Mouse (Mus musculus) heart, adult 18-20 months (tissue): ENCODE measurements around the gene Cyb5b. TPM values are rescaled to one million over a fixed set of nuclear protein-coding genes. Genes with fewer than 3 reads are reported as not detected.
"Not testable (repeated sequence)": the region's sequence is repeated elsewhere in the genome, so short reads cannot be mapped to it uniquely, and the experiment has no call there.

Experiments used
- DNase-seq, 2 experiments: peaks; one replicate each; pipeline ENCODE4 v3.0.0; 2021 to 2022; ENCODE audit warnings: mixed read lengths in 1 of 2
- long read RNA-seq, 2 experiments: library from polyadenylated mRNA; stranded (forward); transcript quantifications; one replicate each; pipeline ENCODE4 v2.0.0; 2021
- total RNA-seq, 2 experiments: library from RNA; stranded (reverse); gene quantifications; 2 replicates each; pipeline ENCODE4 v1.2.3; 2021

The Cyb5b gene
- 10 to 100 TPM; 38.5 to 41.7 TPM for total RNA-seq
- long read RNA-seq, experiment 1, full-length matches to known transcripts = 54 of 77 reads
- long read RNA-seq, experiment 1, partial matches to known transcripts = 0 of 77 reads
- long read RNA-seq, experiment 1, other reads (novel, unspliced or antisense) = 23 of 77 reads
- long read RNA-seq, experiment 2, full-length matches to known transcripts = 29 of 39 reads
- long read RNA-seq, experiment 2, partial matches to known transcripts = 1 of 39 reads
- long read RNA-seq, experiment 2, other reads (novel, unspliced or antisense) = 9 of 39 reads

DNA sequence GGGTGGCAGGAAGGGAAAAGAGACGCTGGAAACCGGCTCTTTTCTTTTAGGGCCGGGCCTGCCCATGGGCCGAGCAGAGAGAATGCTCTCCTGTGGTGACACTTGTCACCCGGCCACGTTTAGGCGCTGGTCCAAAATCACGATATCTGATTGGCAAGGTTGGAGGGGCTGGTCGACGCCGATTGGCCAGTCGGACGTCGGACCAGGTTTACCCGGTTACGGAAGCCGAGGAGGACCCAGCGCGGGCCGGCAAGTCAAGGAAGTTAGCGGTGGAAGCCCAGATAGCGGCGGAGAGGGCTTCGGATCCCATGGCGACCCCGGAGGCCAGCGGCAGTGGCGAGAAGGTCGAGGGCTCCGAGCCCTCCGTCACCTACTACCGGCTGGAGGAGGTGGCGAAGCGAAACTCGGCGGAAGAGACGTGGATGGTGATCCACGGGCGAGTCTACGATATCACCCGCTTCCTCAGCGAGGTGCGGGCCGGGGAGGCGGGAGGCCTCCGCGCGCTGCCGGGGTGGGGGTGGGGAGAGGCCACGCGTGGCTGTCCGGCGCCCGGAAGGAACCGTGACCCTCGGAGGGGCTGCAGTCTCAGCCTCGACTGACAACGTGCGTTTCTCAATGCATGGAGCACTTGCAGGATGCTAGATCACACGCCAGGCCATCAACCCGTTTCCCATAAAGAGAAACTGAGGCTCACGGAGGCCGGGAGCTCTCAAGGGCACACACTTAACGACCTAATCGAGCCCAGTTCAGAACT, at the start of gene Cyb5b:
Gene Cyb5b, plus strand, starts transcription at position 237 of the 754 bp plus-strand sequence.
- peak; percentile 97 for DNase-seq

DNA sequence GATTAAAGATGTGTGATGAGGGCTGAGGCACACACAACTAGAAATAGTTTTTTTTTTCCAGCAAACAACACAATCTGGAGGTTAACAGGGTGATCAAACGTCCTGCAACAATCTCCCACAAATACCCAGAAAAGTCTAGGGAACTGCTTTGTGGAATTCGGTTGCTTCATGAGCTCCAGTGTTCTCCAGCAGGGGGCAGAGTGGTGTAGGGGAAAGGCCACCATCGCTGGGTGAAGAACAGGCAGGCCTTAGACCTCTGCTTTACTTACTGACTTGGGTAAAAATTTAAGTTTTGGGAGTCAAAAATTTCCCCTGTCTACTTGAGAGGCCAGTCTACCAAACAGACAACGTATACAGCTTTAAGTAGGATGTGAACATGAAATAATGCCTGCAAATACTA, 45.9 kb upstream of the Cyb5b start:
- peak; percentile 70 to 93 for DNase-seq

DNA sequence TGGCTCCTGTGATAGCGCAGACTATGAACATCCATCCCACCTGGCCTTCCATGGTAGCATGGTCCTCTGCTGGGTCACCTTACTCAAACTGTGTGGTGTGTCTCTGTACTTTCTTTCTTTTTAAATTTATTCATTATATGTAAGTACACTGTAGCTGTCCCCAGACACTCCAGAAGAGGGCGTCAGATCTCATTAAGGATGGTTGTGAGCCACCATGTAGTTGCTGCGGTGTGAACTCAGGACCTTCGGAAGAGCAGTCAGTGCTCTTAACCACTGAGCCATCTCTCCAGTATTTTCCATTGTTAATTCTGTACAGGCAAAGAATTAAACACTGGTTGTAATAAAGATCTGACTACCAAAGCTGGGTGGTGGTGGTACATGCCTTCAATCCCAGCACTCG, 42.4 kb upstream of the Cyb5b start:
- not testable (repeated sequence) for DNase-seq

DNA sequence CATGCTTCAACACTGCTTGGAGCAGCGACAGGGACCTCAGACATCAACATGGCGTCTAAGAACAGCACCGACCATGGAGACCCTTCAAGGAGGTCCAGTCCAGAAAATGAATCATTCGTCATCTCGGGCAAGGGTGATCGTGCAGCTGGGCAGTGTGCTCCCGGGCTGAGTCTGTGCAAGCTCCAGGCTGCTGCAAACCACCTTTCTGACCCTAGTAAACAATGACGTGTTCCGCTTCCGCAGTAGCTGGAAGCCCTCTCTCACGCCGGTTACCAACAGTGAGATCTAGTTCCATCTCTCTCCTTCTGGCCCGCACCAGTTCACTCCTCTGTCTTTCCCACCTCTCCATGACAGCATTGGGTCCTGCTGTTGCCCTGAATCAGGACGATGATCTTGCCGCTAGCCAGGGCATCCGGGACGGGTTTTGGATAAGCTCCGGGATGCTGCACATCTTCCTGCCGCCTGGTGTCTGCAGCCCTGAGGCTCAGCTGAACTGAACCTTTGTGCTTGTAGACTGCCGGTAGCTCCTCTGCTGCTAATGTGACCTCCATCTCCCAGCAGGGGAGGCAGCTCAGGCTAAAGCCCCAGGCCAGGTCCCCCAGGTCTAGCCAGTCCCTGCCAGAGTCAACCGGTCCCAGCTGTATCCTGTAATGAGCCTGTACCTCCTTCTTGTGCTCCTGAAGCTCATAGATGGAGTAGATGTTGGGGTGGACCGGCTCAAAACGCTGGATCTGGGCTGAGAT, 41.3 kb upstream of the Cyb5b start:
- no peak for DNase-seq

DNA sequence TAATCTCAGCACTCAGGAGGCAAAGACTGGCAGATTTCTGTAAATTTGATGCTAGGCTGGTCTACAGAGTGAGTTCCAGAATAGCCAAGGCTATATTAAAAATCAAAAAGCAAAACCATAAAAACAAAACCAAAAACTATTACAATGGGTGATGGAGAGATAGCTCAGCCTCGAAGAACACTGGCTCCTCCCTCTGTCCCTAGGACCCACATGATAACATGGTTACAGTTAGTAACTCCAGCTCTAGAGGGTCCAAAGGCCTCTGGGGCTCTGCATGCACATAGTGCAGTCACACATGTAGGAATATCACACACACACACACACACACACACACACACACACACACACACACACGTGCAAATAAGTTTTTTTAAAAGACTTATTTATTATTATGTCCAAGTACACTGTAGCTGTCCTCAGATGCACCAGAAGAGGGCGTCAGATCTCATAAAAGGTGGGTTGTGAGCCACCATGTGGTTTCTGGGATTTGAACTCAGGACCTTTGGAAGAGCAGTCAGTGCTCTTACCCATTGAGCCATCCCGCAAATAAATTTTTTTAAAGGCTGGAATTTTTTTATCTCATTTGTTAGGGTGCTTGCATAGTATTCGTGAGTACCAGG, 40.5 kb upstream of the Cyb5b start:
- no peak for DNase-seq

DNA sequence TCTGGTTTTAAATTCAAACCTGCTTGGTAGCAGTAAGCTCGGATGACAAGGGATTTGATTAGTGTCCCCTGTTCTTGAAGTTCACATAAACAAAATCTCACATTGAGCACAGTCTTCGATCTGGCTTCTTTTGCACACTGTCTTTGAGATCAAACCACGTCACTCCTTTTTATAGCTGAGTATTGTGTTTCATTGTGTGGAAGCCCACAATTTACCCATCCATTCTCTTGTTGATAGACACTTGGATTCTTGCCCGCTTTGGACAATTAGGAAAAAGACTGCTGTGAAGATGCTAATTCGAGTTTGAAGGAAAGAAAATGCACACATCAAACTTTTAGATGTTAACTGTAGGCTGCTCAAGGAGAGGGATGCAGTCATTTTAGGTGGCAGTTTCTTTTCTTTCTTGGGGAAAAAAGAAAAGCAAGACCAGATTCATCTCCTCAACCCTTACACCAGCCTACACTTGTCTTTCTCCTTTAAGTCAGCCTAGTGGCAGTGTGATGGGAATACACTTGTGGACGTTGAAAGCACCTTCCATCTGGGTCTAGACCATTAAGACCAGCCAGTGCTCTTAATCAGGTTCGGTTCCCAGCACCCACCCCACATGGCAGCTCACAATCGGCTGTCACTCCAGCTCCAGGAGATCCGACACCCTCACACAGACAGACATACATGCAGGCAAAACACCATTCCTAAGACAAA, 39.7 kb upstream of the Cyb5b start:
- no peak for DNase-seq

DNA sequence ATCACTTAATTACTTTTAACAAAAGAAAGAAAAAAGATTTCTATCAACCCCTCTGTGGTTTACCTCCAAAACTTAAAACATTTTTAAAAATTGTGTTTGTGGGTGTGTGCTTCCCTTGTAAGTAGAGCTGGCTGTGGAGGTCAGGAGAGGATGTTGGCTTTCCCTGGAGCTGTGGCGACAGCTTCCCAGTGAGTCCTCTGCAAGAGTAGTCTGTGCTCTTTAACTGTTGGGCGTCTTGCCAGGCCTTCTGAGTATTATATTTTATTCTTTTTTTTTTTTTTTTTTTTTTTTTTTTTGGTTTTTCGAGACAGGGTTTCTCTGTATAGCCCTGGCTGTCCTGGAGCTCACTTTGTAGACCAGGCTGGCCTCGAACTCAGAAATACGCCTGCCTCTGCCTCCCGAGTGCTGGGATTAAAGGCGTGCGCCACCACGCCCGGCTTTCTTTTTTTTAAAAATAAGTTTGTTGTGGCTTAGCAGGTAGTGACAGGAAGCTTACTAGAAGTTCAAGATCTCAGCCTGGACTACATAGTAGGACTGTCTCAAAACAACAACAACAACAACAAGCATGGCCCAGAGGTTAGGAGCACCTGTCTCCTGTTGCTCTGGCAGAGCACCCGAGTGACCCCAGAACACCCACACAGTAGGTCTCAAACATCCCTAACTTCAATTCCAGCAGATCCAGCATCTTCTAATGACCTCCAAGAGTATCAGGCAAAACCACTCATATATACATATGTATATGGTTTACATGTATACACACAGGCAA, 38.9 kb upstream of the Cyb5b start:
- no peak for DNase-seq

DNA sequence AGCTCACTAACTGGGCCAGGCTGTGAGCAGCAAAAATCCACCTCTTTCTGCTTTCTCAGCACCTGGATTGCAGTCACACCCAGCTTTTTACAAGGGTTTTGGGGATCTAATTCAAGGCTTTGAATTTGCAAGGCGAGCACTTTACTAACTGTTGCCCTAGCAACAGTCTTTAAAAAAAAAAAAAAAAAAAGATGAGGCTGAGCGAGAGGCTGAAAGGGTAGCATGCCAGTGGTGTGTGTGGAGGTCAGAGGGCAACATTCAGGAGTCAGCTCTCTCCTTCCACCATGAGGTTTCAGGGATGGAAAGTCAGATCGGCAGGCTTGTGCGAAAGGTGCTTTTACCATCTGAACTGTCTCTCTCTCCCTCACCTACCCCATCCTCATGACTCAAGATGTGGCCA, 37.2 kb upstream of the Cyb5b start:
- DNase-seq = no peak

DNA sequence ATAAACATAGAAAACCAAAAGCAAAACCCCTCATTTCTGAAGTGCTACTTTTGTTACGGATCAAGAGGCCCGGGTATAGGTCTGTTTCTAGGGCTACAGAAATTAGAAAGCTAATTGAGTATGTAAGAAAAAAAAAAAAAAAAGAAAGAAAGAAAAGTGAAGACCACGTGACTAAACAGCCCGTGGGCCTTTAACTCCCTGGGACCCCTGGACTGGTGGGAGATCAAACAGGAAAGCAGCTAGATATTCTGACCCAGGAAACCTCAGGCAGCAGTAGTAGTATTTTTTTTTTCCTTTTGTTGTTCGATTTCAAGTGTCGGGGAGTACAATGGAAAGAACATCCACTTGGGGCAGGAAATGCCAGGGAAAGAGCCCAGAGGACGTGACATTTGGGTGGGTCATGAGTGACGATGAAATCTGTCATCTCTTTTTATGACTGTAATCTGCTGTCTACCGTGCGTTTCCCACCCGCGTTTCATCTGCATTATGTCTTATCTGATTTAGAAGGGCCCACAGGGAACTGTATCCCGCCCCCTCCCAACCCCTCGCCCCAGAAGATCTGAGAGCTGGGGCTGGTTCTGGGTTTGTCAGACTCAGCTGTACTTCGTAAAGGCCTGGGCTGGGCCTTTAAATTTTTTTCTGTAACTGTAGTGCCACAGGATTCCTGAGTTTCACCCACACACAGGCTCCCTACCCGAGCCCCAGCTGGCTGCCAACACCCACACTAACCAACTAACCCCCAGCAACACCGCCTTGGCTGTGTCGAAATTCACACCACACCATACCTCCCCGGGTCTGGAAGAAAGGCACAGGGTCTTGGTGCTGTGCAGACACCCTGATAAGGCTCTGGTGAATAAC, 36.1 kb upstream of the Cyb5b start:
- peak; percentile 23 to 32 for DNase-seq

DNA sequence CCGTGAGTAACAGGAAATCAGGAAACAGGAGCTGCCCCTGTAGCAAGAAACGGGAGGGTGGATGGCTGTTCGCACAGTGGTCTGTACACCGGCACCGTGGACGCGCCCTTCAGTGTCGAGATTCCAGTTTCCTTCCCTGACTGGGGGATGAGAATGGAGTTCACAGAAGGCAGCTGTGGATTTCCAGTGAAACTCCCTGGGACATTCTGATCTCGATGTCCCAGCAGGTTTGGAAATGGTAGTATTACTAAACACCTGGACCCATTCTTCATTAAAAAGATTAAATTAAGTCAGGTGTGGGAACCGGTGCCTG, 35.5 kb upstream of the Cyb5b start:
- DNase-seq = no peak

DNA sequence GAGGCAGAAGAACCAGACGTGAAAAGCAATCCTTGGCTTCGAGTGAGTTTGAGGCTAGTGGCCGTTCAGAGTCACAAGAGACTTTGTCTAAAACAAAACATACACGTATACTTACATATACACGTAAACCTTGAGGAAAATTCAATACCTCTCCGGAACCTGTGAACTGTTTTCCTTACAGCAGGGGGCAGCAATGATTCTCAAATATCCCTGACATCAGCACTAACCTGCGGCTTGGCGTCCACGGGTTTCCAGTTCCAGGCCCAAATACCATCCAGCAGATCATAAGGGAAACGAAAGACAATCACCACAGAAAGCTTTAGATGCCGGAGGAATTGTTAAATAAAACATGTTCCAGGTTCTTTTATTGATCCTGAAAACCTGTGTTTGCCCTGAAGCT, 34.4 kb upstream of the Cyb5b start:
- DNase-seq = peak; percentile 85 to 93

DNA sequence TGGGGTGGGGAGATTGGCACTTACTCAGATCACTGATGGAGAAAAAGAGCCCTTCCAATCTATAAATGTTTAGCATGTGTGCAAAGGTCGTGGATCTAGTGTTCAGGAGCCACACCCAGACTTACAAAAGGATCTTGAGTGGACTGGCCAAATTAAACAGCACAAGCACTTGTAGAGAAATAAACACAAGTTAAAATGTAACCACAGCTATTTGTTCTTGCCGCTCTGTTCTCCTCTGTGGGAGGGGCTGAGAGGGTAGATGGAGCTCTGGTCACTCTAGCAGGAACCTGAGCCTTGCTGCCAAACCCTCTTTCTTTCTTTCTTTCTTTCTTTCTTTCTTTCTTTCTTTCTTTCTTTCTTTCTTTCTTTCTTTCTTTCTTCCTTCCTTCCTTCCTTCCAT, 33.4 kb upstream of the Cyb5b start:
- DNase-seq = peak in 1 of 2 experiments; percentile 35

DNA sequence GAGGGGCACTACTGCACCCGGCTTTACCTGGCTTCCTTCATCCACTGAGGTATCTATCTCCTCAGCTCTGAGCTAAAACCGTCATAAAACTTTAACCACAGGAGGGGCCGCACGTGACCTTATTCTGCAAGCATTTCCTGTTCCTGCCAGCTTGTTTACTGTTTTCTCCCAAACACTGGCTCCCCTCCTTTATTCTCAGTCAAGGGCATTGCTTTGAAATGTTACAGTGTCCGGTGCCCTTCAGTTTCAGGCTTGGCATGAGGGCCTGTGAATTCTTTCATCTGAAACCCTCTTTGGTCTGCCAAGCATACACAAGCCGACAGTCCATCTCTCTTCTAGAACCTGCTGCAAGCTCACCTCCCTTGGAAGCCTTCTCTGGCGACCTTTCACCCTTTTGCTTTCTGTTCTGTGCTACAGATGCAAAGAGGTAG, 31.6 kb upstream of the Cyb5b start:
- DNase-seq = peak; percentile 36 to 46

DNA sequence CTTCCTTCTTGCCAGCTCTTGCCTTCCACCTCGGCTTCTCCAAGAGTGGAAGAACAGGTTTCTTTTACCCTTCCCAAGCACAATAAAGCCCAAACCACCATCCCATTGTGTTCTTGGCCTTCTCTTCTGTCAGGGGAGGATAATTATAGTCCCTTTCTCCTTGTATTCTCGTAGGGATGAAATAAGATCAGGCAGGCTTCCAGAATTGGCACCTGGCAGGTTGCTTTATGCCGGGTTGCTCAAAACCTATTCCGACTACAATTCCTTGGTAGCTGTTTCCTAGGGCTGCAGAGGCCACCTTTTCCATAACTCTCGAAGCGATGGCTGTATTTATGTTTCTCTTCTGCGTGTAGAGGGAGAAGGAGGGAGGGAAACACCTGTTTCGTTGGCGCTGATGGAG, 31.0 kb upstream of the Cyb5b start:
- no peak for DNase-seq

DNA sequence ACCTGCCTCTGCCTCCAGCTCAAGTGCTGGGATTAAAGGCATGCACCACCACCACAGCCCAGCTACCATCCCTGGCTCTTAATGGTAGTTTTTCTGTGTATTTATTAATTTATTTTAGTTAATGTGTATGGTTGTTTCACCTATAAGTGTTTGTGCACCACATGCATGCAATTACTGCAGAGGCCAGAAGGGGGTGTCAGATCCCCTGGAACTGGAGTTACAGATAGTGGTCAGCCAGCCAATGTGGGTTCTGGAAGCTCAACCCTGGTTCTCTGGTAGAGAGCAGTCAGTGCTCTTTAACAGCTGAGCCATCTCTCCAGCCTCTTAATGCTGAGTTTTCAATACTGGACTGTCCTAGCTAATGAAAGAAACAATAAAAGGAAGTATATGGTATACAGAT, 29.6 kb upstream of the Cyb5b start:
- no peak for DNase-seq

DNA sequence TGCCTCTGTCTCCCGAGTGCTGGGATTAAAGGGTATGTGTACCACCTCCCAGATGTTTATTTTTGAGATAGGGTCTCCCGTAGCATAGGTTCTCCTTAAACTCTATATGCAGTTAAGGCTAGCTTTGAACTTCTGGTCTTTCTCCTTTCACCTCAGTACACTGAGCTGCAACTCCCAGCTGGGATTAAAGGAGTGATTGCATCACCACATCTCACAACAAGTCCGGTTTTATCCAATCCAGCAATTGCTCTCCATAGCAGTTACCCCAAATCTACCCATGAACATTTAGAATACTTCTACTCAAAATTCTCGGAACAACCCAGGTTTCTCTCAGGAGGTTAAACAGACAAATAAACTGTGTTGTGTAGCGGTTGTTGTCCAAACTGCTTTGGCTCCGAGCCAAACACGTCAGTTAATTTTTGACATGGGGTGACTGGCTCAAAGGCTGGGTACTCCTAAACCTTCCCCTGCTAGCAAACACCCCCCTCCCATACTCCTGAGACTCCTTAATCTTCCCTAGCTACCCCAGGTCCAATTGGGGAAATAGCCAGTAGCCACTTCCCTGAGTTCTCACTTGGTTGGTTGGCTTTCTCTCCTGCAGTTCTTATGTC, 28.7 kb upstream of the Cyb5b start:
- DNase-seq = no peak

DNA sequence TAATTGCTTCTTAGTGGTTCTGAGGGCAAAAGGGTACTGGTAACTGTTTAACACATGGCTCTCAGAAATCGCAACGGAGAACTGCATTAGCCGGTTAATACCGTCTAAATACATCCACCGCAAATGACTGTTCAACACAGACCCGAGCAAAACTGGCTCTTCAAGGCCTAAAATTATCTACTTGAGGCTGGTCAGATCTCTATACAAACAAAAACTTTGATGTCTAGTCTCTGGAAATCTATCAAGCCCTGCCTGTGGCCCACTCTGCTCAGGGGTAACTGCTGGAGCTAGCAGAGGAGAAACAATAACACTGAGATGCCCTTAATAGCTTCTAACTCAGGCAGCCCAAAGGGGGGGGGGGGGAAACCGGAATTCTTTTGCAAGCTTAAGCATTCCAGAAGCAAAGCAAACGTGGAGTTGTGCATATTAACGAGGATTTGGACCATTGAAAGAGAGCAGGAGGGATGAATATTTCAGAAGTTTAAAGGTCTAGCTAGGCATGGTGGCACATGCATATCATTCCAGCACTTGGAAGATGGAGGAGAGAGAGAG, 27.3 kb upstream of the Cyb5b start:
- DNase-seq = no peak

DNA sequence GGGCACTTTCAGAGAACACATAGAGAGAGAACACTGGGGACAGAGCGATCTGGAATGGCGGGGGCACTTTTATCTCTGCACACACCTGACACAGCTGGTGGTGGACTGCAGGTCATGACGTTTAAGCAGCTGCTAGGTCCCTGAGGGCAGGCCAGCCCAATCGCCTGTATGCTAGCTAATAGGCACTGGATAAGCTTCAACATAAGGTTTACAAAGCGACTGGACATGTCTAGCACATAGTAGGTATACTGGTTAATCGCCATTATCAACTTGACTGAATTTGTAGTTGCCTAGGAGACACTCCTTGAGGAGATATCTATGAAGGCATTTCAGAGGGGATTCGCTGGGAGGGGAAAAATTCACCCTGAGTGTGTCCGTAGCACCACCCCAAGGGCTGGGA, 26.1 kb upstream of the Cyb5b start:
- DNase-seq = no peak

DNA sequence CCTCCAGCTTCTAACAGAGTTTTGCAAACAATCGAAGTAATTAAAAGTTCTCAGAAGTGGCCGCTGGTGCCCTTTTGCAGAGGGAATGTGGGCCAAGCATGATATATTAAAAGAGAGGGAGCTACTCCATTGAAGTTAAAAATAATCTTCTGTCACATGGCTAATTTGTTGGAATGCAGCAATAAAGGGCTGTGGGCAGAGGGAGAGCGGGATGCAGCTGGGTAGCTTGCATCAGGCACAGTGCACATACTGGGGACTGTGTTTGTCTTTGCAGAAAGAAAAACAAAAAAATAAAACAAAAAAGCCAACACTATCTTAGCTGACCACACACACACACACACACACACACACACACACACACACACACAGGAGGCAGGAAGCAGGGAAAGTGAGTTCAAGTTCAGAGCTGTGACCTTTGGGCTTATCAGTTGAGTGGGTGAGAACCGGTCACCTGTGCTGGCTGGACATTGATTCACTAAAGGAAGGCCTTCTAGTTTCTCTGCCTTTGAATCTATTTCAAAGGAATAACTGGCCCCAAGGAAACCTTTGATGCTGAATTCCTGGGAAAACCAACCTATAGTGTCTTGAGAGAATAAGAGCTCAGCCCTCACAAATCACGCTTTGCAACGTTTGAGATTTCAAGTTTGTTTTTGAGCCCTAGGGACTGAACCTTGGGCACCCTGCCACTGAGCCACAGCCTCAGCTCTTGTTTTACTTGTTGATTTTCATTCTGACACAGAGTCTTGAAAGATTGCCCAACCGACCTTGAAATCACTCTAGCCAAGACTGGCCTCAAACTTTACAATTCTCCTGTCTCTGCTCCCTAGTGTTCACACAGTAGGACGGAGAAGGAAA, 21.0 kb upstream of the Cyb5b start:
- DNase-seq = peak; percentile 41 to 60
